Mouse (Mus musculus): ENCODE measurements around the gene Cd300lf. TPM values are rescaled to one million over a fixed set of nuclear protein-coding genes. Genes with fewer than 3 reads are reported as not detected.

The Cd300lf gene
- polyA plus RNA-seq, 1 experiment from 2014 or later = 0.52 TPM

GRCm38 (mm10) chr11:115150741-115151254, 17.0 kb upstream of the Cd300lf start:
- H3K4me2 ChIP-seq (replicated peaks; ENCODE audit: low read depth, low read length) = no peak overlapping the region
- H3K4me1 ChIP-seq (ENCODE audit: insufficient read depth, low read length) = peaks cover 17% of the 10 kb centered on the region
- H3K27ac ChIP-seq (ENCODE audit: low read length) = no peak overlapping the region
- ATAC-seq (ENCODE audit: low FRiP score, low TSS enrichment) = no peak
- H3K4me3 ChIP-seq (ENCODE audit: low read length) = no peak overlapping the region
- no peaks in the 10 kb centered on the region for H3K36me3 ChIP-seq (ENCODE audit: insufficient read depth, low read length)
- H3K9me3 ChIP-seq (ENCODE audit: low read length) = no peaks in the 10 kb centered on the region
- no peak overlapping the region for H3K9ac ChIP-seq (replicated peaks; ENCODE audit: low read length)
- peaks cover 20% of the 10 kb centered on the region for H3K27me3 ChIP-seq (ENCODE audit: insufficient read depth, low read length)
- WGBS = 48% methylated on average over 6 of the region's 6 CpGs

- Histone ChIP-seq H3K4me3 (ENCODE audit: low read length) (no peak overlapping the region), H3K27ac (ENCODE audit: low read length) (no peak overlapping the region), H3K36me3 (ENCODE audit: insufficient read depth, low read length) (no peaks in the 10 kb centered on the region), H3K9ac (replicated peaks; ENCODE audit: low read length) (no peak overlapping the region), H3K4me2 (replicated peaks; ENCODE audit: low read depth, low read length) (no peak overlapping the region), H3K4me1 (ENCODE audit: insufficient read depth, low read length) (peaks cover 11% of the 10 kb centered on the region; the same call in 1 of the 2 replicates), H3K27me3 (ENCODE audit: insufficient read depth, low read length) (peaks cover 5% of the 10 kb centered on the region), H3K9me3 (ENCODE audit: low read length) (no peaks in the 10 kb centered on the region)
- 83% methylated on average over 4 of the region's 4 CpGs for WGBS
- no peak for ATAC-seq (ENCODE audit: low FRiP score, low TSS enrichment)
These were observed 14.0 kb upstream of the Cd300lf start for GRCm38 (mm10) chr11:115147813-115148212.

DNA sequence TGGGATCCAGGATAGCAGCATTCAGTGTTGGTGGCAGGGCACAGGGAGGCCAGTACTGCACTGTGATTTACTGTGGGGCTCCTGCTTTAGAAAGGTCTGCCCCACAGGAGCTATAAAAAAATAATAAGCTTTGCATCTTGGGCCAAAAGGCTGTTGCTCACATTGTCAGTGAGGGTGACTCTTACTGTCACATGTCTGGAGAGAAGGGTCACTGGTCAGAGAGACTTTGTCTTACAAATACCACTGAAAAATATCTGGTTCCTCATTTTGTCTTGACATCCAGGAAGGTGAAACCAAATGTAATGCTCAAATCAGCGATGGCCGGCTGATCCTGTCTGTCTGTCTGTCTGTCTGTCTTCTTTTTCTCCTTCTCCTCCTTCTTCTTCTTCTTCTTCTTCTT, 8.2 kb upstream of the Cd300lf start:
- Histone ChIP-seq H3K27ac (ENCODE audit: low read length) (no peak overlapping the region), H3K4me1 (ENCODE audit: insufficient read depth, low read length) (no peaks in the 10 kb centered on the region), H3K4me3 (ENCODE audit: low read length) (no peak overlapping the region), H3K36me3 (ENCODE audit: insufficient read depth, low read length) (no peaks in the 10 kb centered on the region), H3K9ac (replicated peaks; ENCODE audit: low read length) (no peak overlapping the region), H3K4me2 (replicated peaks; ENCODE audit: low read depth, low read length) (no peak overlapping the region), H3K27me3 (ENCODE audit: insufficient read depth, low read length) (no peaks in the 10 kb centered on the region), H3K9me3 (ENCODE audit: low read length) (no peaks in the 10 kb centered on the region)
- no peak for ATAC-seq (ENCODE audit: low FRiP score, low TSS enrichment)
- WGBS = 80% methylated on average over 2 of the region's 2 CpGs

GRCm38 (mm10) chr11:115138597-115139262, 4.9 kb upstream of the Cd300lf start:
- Histone ChIP-seq H3K27ac (ENCODE audit: low read length) (no peak overlapping the region), H3K9me3 (ENCODE audit: low read length) (no peaks in the 10 kb centered on the region), H3K4me1 (ENCODE audit: insufficient read depth, low read length) (no peaks in the 10 kb centered on the region), H3K9ac (replicated peaks; ENCODE audit: low read length) (no peak overlapping the region), H3K27me3 (ENCODE audit: insufficient read depth, low read length) (no peaks in the 10 kb centered on the region), H3K36me3 (ENCODE audit: insufficient read depth, low read length) (no peaks in the 10 kb centered on the region), H3K4me3 (ENCODE audit: low read length) (no peak overlapping the region), H3K4me2 (replicated peaks; ENCODE audit: low read depth, low read length) (no peak overlapping the region)
- ATAC-seq (ENCODE audit: low FRiP score, low TSS enrichment) = no peak
- 71% methylated on average over 5 of the region's 5 CpGs for WGBS

- H3K36me3 ChIP-seq (ENCODE audit: insufficient read depth, low read length) = no peaks in the 10 kb centered on the region
- no peaks in the 10 kb centered on the region for H3K27me3 ChIP-seq (ENCODE audit: insufficient read depth, low read length)
- H3K9me3 ChIP-seq (ENCODE audit: low read length) = no peaks in the 10 kb centered on the region
- WGBS = 76% methylated on average over 8 of the region's 8 CpGs
- H3K4me2 ChIP-seq (replicated peaks; ENCODE audit: low read depth, low read length) = no peak overlapping the region
- no peak overlapping the region for H3K4me3 ChIP-seq (ENCODE audit: low read length)
- no peak overlapping the region for H3K9ac ChIP-seq (replicated peaks; ENCODE audit: low read length)
- no peaks in the 10 kb centered on the region for H3K4me1 ChIP-seq (ENCODE audit: insufficient read depth, low read length)
- H3K27ac ChIP-seq (ENCODE audit: low read length) = no peak overlapping the region
- ATAC-seq (ENCODE audit: low FRiP score, low TSS enrichment) = no peak
These were observed 1.9 kb downstream of the Cd300lf start for GRCm38 (mm10) chr11:115131768-115132381.

DNA sequence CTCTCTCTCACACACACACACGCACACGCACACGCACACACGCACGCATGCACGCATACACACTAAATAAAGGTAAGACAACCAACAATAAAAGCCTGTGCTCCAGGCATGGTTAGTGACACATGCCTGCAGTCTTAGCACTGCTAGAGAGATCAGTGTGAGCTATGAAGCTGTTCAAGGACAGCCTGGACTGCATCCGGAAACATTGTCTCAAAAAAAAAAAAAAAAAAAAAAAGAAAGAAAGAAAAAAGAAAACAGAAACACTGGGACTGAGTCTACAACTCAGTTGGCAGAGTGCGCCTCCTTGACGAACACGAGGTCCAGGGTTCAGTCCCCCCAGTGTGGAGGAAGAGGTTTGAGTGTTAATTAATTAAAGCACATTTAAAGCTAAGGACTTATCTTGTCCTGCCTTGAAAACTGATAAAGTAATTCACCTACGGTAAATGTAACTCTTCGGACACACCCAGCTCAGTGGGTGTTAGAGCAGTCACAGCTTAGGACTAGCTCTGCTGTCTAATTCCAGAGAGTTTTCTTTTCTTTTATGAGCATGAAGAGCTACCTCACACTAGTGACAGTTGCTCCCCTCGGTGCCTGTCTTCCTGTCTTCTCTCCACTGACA, 4.2 kb downstream of the Cd300lf start:
- H3K9ac ChIP-seq (replicated peaks; ENCODE audit: low read length) = no peak overlapping the region
- H3K4me1 ChIP-seq (ENCODE audit: insufficient read depth, low read length) = no peaks in the 10 kb centered on the region
- no peak overlapping the region for H3K27ac ChIP-seq (ENCODE audit: low read length)
- H3K36me3 ChIP-seq (ENCODE audit: insufficient read depth, low read length) = no peaks in the 10 kb centered on the region
- ATAC-seq (ENCODE audit: low FRiP score, low TSS enrichment) = no peak
- no peak overlapping the region for H3K4me2 ChIP-seq (replicated peaks; ENCODE audit: low read depth, low read length)
- no peak overlapping the region for H3K4me3 ChIP-seq (ENCODE audit: low read length)
- H3K27me3 ChIP-seq (ENCODE audit: insufficient read depth, low read length) = no peaks in the 10 kb centered on the region
- H3K9me3 ChIP-seq (ENCODE audit: low read length) = no peaks in the 10 kb centered on the region
- 86% methylated on average over 13 of the region's 13 CpGs for WGBS

DNA sequence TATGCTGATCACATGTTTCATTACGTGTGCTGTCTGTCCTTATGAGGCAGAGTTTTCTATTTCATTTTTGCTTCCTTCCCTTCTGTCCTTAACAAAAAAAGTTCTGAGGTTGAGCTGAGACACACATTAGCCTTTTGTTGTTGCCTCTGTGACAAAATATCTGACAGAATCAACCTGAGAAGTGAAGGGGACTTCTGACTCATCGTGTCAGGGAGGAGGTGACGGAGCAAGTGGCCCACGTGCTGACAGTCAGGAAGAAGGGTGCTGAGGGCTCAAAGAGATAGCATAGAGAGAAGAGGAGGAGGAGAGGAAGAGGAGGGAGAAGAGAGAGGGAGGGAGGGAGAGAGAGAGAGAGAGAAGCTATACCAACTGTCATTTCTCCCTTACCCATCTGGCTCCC, 5.3 kb downstream of the Cd300lf start:
- H3K4me3 ChIP-seq (ENCODE audit: low read length) = no peak overlapping the region
- H3K9me3 ChIP-seq (ENCODE audit: low read length) = no peaks in the 10 kb centered on the region
- H3K4me2 ChIP-seq (replicated peaks; ENCODE audit: low read depth, low read length) = no peak overlapping the region
- no peak for ATAC-seq (ENCODE audit: low FRiP score, low TSS enrichment)
- WGBS = 62% methylated on average over 4 of the region's 4 CpGs
- H3K27ac ChIP-seq (ENCODE audit: low read length) = no peak overlapping the region
- no peak overlapping the region for H3K9ac ChIP-seq (replicated peaks; ENCODE audit: low read length)
- H3K36me3 ChIP-seq (ENCODE audit: insufficient read depth, low read length) = no peaks in the 10 kb centered on the region
- H3K27me3 ChIP-seq (ENCODE audit: insufficient read depth, low read length) = no peaks in the 10 kb centered on the region
- no peaks in the 10 kb centered on the region for H3K4me1 ChIP-seq (ENCODE audit: insufficient read depth, low read length)

- H3K4me2 ChIP-seq (replicated peaks; ENCODE audit: low read depth, low read length) = no peak overlapping the region
- no peak overlapping the region for H3K4me3 ChIP-seq (ENCODE audit: low read length)
- H3K27me3 ChIP-seq (ENCODE audit: insufficient read depth, low read length) = no peaks in the 10 kb centered on the region
- 65% methylated on average over 9 of the region's 9 CpGs for WGBS
- no peaks in the 10 kb centered on the region for H3K36me3 ChIP-seq (ENCODE audit: insufficient read depth, low read length)
- H3K9me3 ChIP-seq (ENCODE audit: low read length) = no peaks in the 10 kb centered on the region
- no peaks in the 10 kb centered on the region for H3K4me1 ChIP-seq (ENCODE audit: insufficient read depth, low read length)
- H3K9ac ChIP-seq (replicated peaks; ENCODE audit: low read length) = no peak overlapping the region
- ATAC-seq (ENCODE audit: low FRiP score, low TSS enrichment) = no peak
- no peak overlapping the region for H3K27ac ChIP-seq (ENCODE audit: low read length)
These were observed 14.4 kb downstream of the Cd300lf start for GRCm38 (mm10) chr11:115119409-115119808.

- H3K4me1 ChIP-seq (ENCODE audit: insufficient read depth, low read length) = no peaks in the 10 kb centered on the region
- no peak overlapping the region for H3K4me2 ChIP-seq (replicated peaks; ENCODE audit: low read depth, low read length)
- WGBS = 49% methylated on average over 3 of the region's 3 CpGs
- no peak overlapping the region for H3K4me3 ChIP-seq (ENCODE audit: low read length)
- H3K9me3 ChIP-seq (ENCODE audit: low read length) = no peaks in the 10 kb centered on the region
- H3K27ac ChIP-seq (ENCODE audit: low read length) = no peak overlapping the region
- no peaks in the 10 kb centered on the region for H3K36me3 ChIP-seq (ENCODE audit: insufficient read depth, low read length)
- H3K27me3 ChIP-seq (ENCODE audit: insufficient read depth, low read length) = no peaks in the 10 kb centered on the region
- no peak overlapping the region for H3K9ac ChIP-seq (replicated peaks; ENCODE audit: low read length)
- no peak for ATAC-seq (ENCODE audit: low FRiP score, low TSS enrichment)
These were observed 21.6 kb downstream of the Cd300lf start for GRCm38 (mm10) chr11:115112196-115112595.

- Histone ChIP-seq H3K27me3 (ENCODE audit: insufficient read depth, low read length) (no peaks in the 10 kb centered on the region), H3K9me3 (ENCODE audit: low read length) (no peaks in the 10 kb centered on the region), H3K4me2 (replicated peaks; ENCODE audit: low read depth, low read length) (no peak overlapping the region), H3K4me1 (ENCODE audit: insufficient read depth, low read length) (no peaks in the 10 kb centered on the region), H3K9ac (replicated peaks; ENCODE audit: low read length) (no peak overlapping the region), H3K27ac (ENCODE audit: low read length) (no peak overlapping the region), H3K4me3 (ENCODE audit: low read length) (no peak overlapping the region), H3K36me3 (ENCODE audit: insufficient read depth, low read length) (no peaks in the 10 kb centered on the region)
- WGBS = 78% methylated on average over 4 of the region's 5 CpGs
- no peak for ATAC-seq (ENCODE audit: low FRiP score, low TSS enrichment)
These were observed 23.5 kb downstream of the Cd300lf start for GRCm38 (mm10) chr11:115110271-115110670.
